Mouse (Mus musculus): ENCODE measurements around the gene Lrrc1. TPM values are rescaled to one million over a fixed set of nuclear protein-coding genes. Genes with fewer than 3 reads are reported as not detected.

The Lrrc1 gene
- polyA plus RNA-seq, 1 experiment from 2014 or later: 22.1 TPM

- ATAC-seq (replicated peaks; ENCODE audit: low FRiP score, low read depth) (no peak), DNase-seq (ENCODE audit: low spot score) (no peak)
- Histone ChIP-seq H3K4me2 (ENCODE audit: low read length) (no peak overlapping the region), H3K36me3 (ENCODE audit: insufficient read depth, low read length) (peaks cover 13% of the 10 kb centered on the region; the same call in 1 of the 2 replicates), H3K27ac (no peak overlapping the region), H3K4me3 (replicated peaks; ENCODE audit: low read depth, low read length) (no peak overlapping the region), H3K9me3 (replicated peaks; ENCODE audit: low read length) (no peaks in the 10 kb centered on the region), H3K9ac (ENCODE audit: low read depth, low read length) (no peak overlapping the region), H3K4me1 (replicated peaks; ENCODE audit: insufficient read depth, low read length) (peaks cover 5% of the 10 kb centered on the region; the same call in 1 of the 2 replicates), H3K27me3 (ENCODE audit: insufficient read depth, low read length) (no peaks in the 10 kb centered on the region)
- 54% methylated on average over 13 of the region's 13 CpGs for WGBS
- no peak for TF ChIP-seq CTCF (IDR thresholded peaks at IDR 0.05; ENCODE audit: low read depth)
These were observed 88.4 kb downstream of the Lrrc1 start for GRCm38 (mm10) chr9:77456169-77456826.

DNA sequence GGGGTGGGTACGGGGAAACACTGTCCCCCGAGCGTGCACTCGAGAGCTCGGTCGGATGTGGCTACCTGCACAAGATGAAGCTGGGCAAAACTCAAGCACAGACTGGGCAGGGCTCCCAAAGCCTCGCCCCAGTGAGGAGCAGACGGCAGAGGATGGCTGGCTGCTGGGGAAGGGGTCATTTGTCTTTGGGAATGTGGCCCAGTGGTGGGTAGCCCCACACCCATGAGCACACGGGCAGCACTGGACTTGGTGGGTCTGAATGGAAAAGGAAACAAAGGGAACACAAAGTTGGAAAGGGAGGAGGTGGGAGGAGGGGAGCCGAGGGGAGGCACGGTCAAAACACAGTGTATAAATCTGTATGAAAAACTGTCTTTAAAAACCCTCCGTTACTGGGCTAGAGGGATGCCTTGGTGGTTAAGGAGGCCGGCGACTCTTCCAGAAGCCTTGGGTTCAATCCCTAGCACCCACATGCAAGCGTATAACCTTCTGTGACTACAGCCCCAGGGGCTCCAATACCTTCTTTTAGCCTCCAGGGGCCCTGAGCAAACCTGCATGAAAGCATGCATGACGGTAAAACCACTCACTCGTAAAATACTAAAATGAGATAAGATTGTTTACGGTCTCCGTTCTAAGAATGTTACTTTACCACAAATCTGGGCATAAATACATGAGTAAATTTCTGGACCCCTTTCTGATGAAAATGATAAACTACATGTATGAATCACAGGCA is 89.1 kb downstream of the Lrrc1 start:
- Histone ChIP-seq H3K27me3 (ENCODE audit: insufficient read depth, low read length) (no peaks in the 10 kb centered on the region), H3K4me1 (replicated peaks; ENCODE audit: insufficient read depth, low read length) (0 out of 2 replicates have a peak, but pooled peaks cover 3% of the 10 kb centered on the region), H3K27ac (no peak overlapping the region), H3K9ac (ENCODE audit: low read depth, low read length) (no peak overlapping the region), H3K9me3 (replicated peaks; ENCODE audit: low read length) (no peaks in the 10 kb centered on the region), H3K4me2 (ENCODE audit: low read length) (no peak overlapping the region), H3K36me3 (ENCODE audit: insufficient read depth, low read length) (peaks cover 13% of the 10 kb centered on the region; the same call in 1 of the 2 replicates), H3K4me3 (replicated peaks; ENCODE audit: low read depth, low read length) (no peak overlapping the region)
- ATAC-seq (replicated peaks; ENCODE audit: low FRiP score, low read depth) (no peak), DNase-seq (ENCODE audit: low spot score) (no peak)
- 68% methylated on average over 19 of the region's 19 CpGs for WGBS
- peak; percentile 14; the same call in 1 of the 2 replicates for TF ChIP-seq CTCF (IDR thresholded peaks at IDR 0.05; ENCODE audit: low read depth)

GRCm38 (mm10) chr9:77452046-77452807 is 92.4 kb downstream of the Lrrc1 start:
- no peaks in the 10 kb centered on the region for H3K4me1 ChIP-seq (replicated peaks; ENCODE audit: insufficient read depth, low read length)
- peaks cover 15% of the 10 kb centered on the region; the same call in 1 of the 2 replicates for H3K36me3 ChIP-seq (ENCODE audit: insufficient read depth, low read length)
- TF ChIP-seq CTCF (IDR thresholded peaks at IDR 0.05; ENCODE audit: low read depth): no peak
- no peak for DNase-seq (ENCODE audit: low spot score)
- no peak overlapping the region for H3K4me2 ChIP-seq (ENCODE audit: low read length)
- H3K4me3 ChIP-seq (replicated peaks; ENCODE audit: low read depth, low read length): no peak overlapping the region
- 86% methylated on average over 12 of the region's 12 CpGs for WGBS
- no peaks in the 10 kb centered on the region for H3K27me3 ChIP-seq (ENCODE audit: insufficient read depth, low read length)
- no peak overlapping the region for H3K27ac ChIP-seq
- no peak for ATAC-seq (replicated peaks; ENCODE audit: low FRiP score, low read depth)
- H3K9ac ChIP-seq (ENCODE audit: low read depth, low read length): no peak overlapping the region
- H3K9me3 ChIP-seq (replicated peaks; ENCODE audit: low read length): no peaks in the 10 kb centered on the region

GRCm38 (mm10) chr9:77450447-77450846 is 94.2 kb downstream of the Lrrc1 start:
- ATAC-seq (replicated peaks; ENCODE audit: low FRiP score, low read depth): no peak
- Histone ChIP-seq H3K4me2 (ENCODE audit: low read length) (no peak overlapping the region), H3K27me3 (ENCODE audit: insufficient read depth, low read length) (no peaks in the 10 kb centered on the region), H3K27ac (no peak overlapping the region), H3K9me3 (replicated peaks; ENCODE audit: low read length) (no peaks in the 10 kb centered on the region), H3K9ac (ENCODE audit: low read depth, low read length) (no peak overlapping the region), H3K36me3 (ENCODE audit: insufficient read depth, low read length) (peaks cover 13% of the 10 kb centered on the region; the same call in 1 of the 2 replicates), H3K4me1 (replicated peaks; ENCODE audit: insufficient read depth, low read length) (no peaks in the 10 kb centered on the region), H3K4me3 (replicated peaks; ENCODE audit: low read depth, low read length) (no peak overlapping the region)
- TF ChIP-seq CTCF (IDR thresholded peaks at IDR 0.05; ENCODE audit: low read depth): no peak
- 67% methylated on average over 2 of the region's 2 CpGs for WGBS
- DNase-seq (ENCODE audit: low spot score): no peak

GRCm38 (mm10) chr9:77444876-77445275 is 99.8 kb downstream of the Lrrc1 start:
- DNase-seq (ENCODE audit: low spot score) (no peak), ATAC-seq (replicated peaks; ENCODE audit: low FRiP score, low read depth) (no peak)
- no peaks in the 10 kb centered on the region for H3K27me3 ChIP-seq (ENCODE audit: insufficient read depth, low read length)
- H3K9ac ChIP-seq (ENCODE audit: low read depth, low read length): no peak overlapping the region
- H3K4me2 ChIP-seq (ENCODE audit: low read length): no peak overlapping the region
- H3K4me1 ChIP-seq (replicated peaks; ENCODE audit: insufficient read depth, low read length): no peaks in the 10 kb centered on the region
- H3K36me3 ChIP-seq (ENCODE audit: insufficient read depth, low read length): peaks cover 2% of the 10 kb centered on the region; the same call in 1 of the 2 replicates
- no peak overlapping the region for H3K27ac ChIP-seq
- TF ChIP-seq CTCF (IDR thresholded peaks at IDR 0.05; ENCODE audit: low read depth): no peak
- WGBS: 92% methylated on average over 4 of the region's 4 CpGs
- no peak overlapping the region for H3K4me3 ChIP-seq (replicated peaks; ENCODE audit: low read depth, low read length)
- H3K9me3 ChIP-seq (replicated peaks; ENCODE audit: low read length): no peaks in the 10 kb centered on the region

- no peak overlapping the region for H3K27ac ChIP-seq
These were observed 105.3 kb downstream of the Lrrc1 start for GRCm38 (mm10) chr9:77439371-77439770.

More at GRCm38 (mm10) chr9:77439371-77439770, 105.3 kb downstream of the Lrrc1 start:
- no peak overlapping the region for H3K4me3 ChIP-seq (replicated peaks; ENCODE audit: low read depth, low read length)
- DNase-seq (ENCODE audit: low spot score): no peak
- no peaks in the 10 kb centered on the region for H3K4me1 ChIP-seq (replicated peaks; ENCODE audit: insufficient read depth, low read length)
- ATAC-seq (replicated peaks; ENCODE audit: low FRiP score, low read depth): no peak
- H3K27me3 ChIP-seq (ENCODE audit: insufficient read depth, low read length): no peaks in the 10 kb centered on the region
- H3K4me2 ChIP-seq (ENCODE audit: low read length): no peak overlapping the region
- 63% methylated on average over 6 of the region's 6 CpGs for WGBS
- no peak for TF ChIP-seq CTCF (IDR thresholded peaks at IDR 0.05; ENCODE audit: low read depth)
- H3K36me3 ChIP-seq (ENCODE audit: insufficient read depth, low read length): peaks cover 7% of the 10 kb centered on the region; the same call in 1 of the 2 replicates
- no peak overlapping the region for H3K9ac ChIP-seq (ENCODE audit: low read depth, low read length)
- H3K9me3 ChIP-seq (replicated peaks; ENCODE audit: low read length): no peaks in the 10 kb centered on the region

Measured in kidney, postnatal 0 days (tissue).